Mouse (Mus musculus) small intestine, adult 2 months (tissue): Measurements from ENCODE around the gene Ankrd34c.

Experiments
- CTCF ChIP-seq: fragments of 200-500 bp; IDR thresholded peaks from 2 replicates; pipeline ENCODE4 v1.5.1; 2012; ENCODE audit warnings: low read depth, mild to moderate bottlenecking, control low read depth, inconsistent platforms, low read length, moderate library complexity, mixed read lengths; ENCODE audit not compliant: insufficient replicate concordance, insufficient read length; ENCODE audit errors: extremely low read depth
- POLR2A ChIP-seq: fragments of 200-500 bp; IDR thresholded peaks from 2 replicates; pipeline ENCODE4 v1.6.1; 2012; ENCODE audit warnings: low read depth, mild to moderate bottlenecking, control low read depth, inconsistent platforms, low read length, moderate library complexity

GRCm38 (mm10) chr9:89705197-89705533 lies 33.1 kb downstream of the Ankrd34c start:
- TF ChIP-seq POLR2A (no peak), CTCF (no peak)
